Mouse (Mus musculus) heart, embryonic 13.5 days (tissue): ENCODE data around the gene Olfr1497. TPM values are rescaled to one million over a fixed set of nuclear protein-coding genes. Genes with fewer than 3 reads are reported as not detected.

Experiments
- polyA plus RNA-seq: library from polyadenylated mRNA; unstranded; fragments of >200 nt; fragmentation: Nextera tagmentation; extraction: Ambion mirVana; gene quantifications from 2 replicates; pipeline ENCODE4 v1.2.1, GENCODE M21; 2015

Olfr1497 gene
- polyA plus RNA-seq, 1 experiment from 2014 or later = not detected

Other genes starting within 250 kb of the Olfr1497 start
- gene Olfr1484, start 214.7 kb downstream of the Olfr1497 start, polyA plus RNA-seq = not detected in 2 replicates
- not detected in 2 replicates for gene Olfr1487, start 180.8 kb downstream of the Olfr1497 start, polyA plus RNA-seq
- gene Olfr1489, start 166.6 kb downstream of the Olfr1497 start, polyA plus RNA-seq = not detected in 2 replicates
- gene Olfr1490, start 147.1 kb downstream of the Olfr1497 start, polyA plus RNA-seq = not detected in 2 replicates
- not detected in 2 replicates for gene Olfr1491, start 100.9 kb downstream of the Olfr1497 start, polyA plus RNA-seq
- not detected in 2 replicates for gene Olfr1493-ps1, start 74.9 kb downstream of the Olfr1497 start, polyA plus RNA-seq
- gene Olfr1494, start 58.5 kb downstream of the Olfr1497 start, polyA plus RNA-seq = not detected in 2 replicates
- gene Olfr1495, start 33.6 kb downstream of the Olfr1497 start, polyA plus RNA-seq = not detected in 2 replicates
- gene Olfr1496, start 20.3 kb downstream of the Olfr1497 start, polyA plus RNA-seq = not detected in 2 replicates
- not detected in 2 replicates for gene Olfr1499, start 21.2 kb upstream of the Olfr1497 start, polyA plus RNA-seq
- gene Olfr1500, start 32.3 kb upstream of the Olfr1497 start, polyA plus RNA-seq = not detected in 2 replicates
- not detected in 2 replicates for gene Olfr1501, start 52.5 kb upstream of the Olfr1497 start, polyA plus RNA-seq
- not detected in 2 replicates for gene Olfr1502, start 63.6 kb upstream of the Olfr1497 start, polyA plus RNA-seq
- gene Olfr1504, start 99.7 kb upstream of the Olfr1497 start, polyA plus RNA-seq = not detected in 2 replicates
- gene Olfr1505, start 115.3 kb upstream of the Olfr1497 start, polyA plus RNA-seq = not detected in 2 replicates